Mouse (Mus musculus) brain, adult 10 weeks (tissue): ENCODE data around the gene Gm3072. TPM values are rescaled to one million over a fixed set of nuclear protein-coding genes. Genes with fewer than 3 reads are reported as not detected.

Experiments
- polyA plus RNA-seq: library from polyadenylated mRNA; stranded (reverse); fragments of 350-450 nt; fragmentation: Illumina TruSeq; extraction: RNeasy Lipid Tissue Mini Kit (QIAGEN cat#74804); gene quantifications from one replicate; pipeline ENCODE4 v1.2.3, GENCODE M21; 2015; ENCODE audit warnings: low read depth, low replicate concordance

Gm3072 gene
- not detected for polyA plus RNA-seq

DNA sequence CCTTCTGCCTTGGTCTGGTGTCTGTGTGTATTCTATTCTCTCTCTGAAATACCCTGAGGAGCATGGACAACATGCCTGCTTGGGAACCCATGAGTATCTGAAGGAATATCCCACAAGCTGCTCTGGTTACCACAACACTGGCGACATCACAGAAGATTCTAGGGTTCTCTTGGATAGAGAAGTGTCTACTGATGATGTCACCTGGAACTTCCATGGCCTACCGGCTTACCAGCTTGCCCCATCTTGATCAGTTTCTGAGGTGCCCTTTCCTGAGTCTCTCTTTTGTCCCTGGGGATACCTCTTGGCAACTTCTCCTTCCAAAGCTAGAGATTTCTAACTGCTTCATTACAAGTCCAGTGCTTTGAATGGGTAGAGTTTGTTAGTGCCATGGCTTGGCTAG lies at the start of gene Gm3072:
Gene Gm3072, minus strand, starts transcription at position 101 of the 400 bp plus-strand sequence.

GRCm38 (mm10) chr14:41646387-41646786 lies 22.0 kb upstream of the Gm3072 start, which contains the start of gene Gm3676:
Gene Gm3676, minus strand, starts transcription at chr14:41646487.

GRCm38 (mm10) chr14:41572911-41573310 lies 51.5 kb downstream of the Gm3072 start, which contains the start of gene 1700049E17Rik2:
Gene 1700049E17Rik2, plus strand, starts transcription at chr14:41573211.

Other genes starting within 250 kb of the Gm3072 start
- not detected for gene Gm7945, start 238.2 kb downstream of the Gm3072 start, polyA plus RNA-seq
- not detected for gene Gm6482, start 216.3 kb downstream of the Gm3072 start, polyA plus RNA-seq
- not detected for gene Gm7954, start 171.1 kb downstream of the Gm3072 start, polyA plus RNA-seq
- gene Gm3486, start 135.1 kb downstream of the Gm3072 start, polyA plus RNA-seq, result not detected
- gene Gm7970, start 69.0 kb downstream of the Gm3072 start, polyA plus RNA-seq, result not detected
- not detected for gene 1700049E17Rik2, start 51.4 kb downstream of the Gm3072 start, polyA plus RNA-seq
- not detected for gene Gm3676, start 21.9 kb upstream of the Gm3072 start, polyA plus RNA-seq
- gene Gm8068, start 77.3 kb upstream of the Gm3072 start, polyA plus RNA-seq, result not detected
- gene Gm7929, start 126.0 kb upstream of the Gm3072 start, polyA plus RNA-seq, result not detected
- not detected for gene Gm47189, start 147.8 kb upstream of the Gm3072 start, polyA plus RNA-seq